Mouse (Mus musculus) embryonic facial prominence, embryonic 15.5 days (tissue): Measurements from ENCODE around the gene Ffar1. TPM values are rescaled to one million over a fixed set of nuclear protein-coding genes. Genes with fewer than 3 reads are reported as not detected.

Experiments
- polyA plus RNA-seq: library from polyadenylated mRNA; unstranded; fragments of >200 nt; fragmentation: Nextera tagmentation; extraction: Ambion mirVana; gene quantifications from 2 replicates; pipeline ENCODE4 v1.2.1, GENCODE M21; 2015

Gene Ffar1
- polyA plus RNA-seq, 1 experiment from 2014 or later = not detected

Other genes starting within 250 kb of the Ffar1 start
- gene Upk1a, start 248.7 kb downstream of the Ffar1 start, polyA plus RNA-seq = 0.54 and 0.75 TPM in 2 replicates
- 848 and 867 TPM in 2 replicates for gene Cox6b1, start 235.4 kb downstream of the Ffar1 start, polyA plus RNA-seq
- not detected in 2 replicates for gene Etv2, start 225.7 kb downstream of the Ffar1 start, polyA plus RNA-seq
- gene Rbm42, start 211.2 kb downstream of the Ffar1 start, polyA plus RNA-seq = 126 and 129 TPM in 2 replicates
- 37.8 and 41.2 TPM in 2 replicates for gene Haus5, start 196.6 kb downstream of the Ffar1 start, polyA plus RNA-seq
- gene Pmis2, start 190.0 kb downstream of the Ffar1 start, polyA plus RNA-seq = not detected in 2 replicates
- 0.41 and 0.64 TPM in 2 replicates for gene 2200002J24Rik, start 162.6 kb downstream of the Ffar1 start, polyA plus RNA-seq
- gene Atp4a, start 149.4 kb downstream of the Ffar1 start, polyA plus RNA-seq = 0.29 and 0.63 TPM in 2 replicates
- gene Tmem147, start 132.0 kb downstream of the Ffar1 start, polyA plus RNA-seq = 191 and 200 TPM in 2 replicates
- 0.48 and 1.0 TPM in 2 replicates for gene Gapdhs, start 117.9 kb downstream of the Ffar1 start, polyA plus RNA-seq
- 163 and 182 TPM in 2 replicates for gene Sbsn, start 110.1 kb downstream of the Ffar1 start, polyA plus RNA-seq
- gene Dmkn, start 97.8 kb downstream of the Ffar1 start, polyA plus RNA-seq = 491 and 576 TPM in 2 replicates
- gene Krtdap, start 73.7 kb downstream of the Ffar1 start, polyA plus RNA-seq = 1,669 and 1,901 TPM in 2 replicates
- gene Ffar2, start 37.8 kb downstream of the Ffar1 start, polyA plus RNA-seq = 0.14 TPM in 1 of 2 replicates, not detected in the other
- gene Ffar3, start 5.4 kb downstream of the Ffar1 start, polyA plus RNA-seq = not detected in 2 replicates
- gene Cd22, start 18.8 kb upstream of the Ffar1 start, polyA plus RNA-seq = 0.11 and 0.20 TPM in 2 replicates
- 1.00 and 1.4 TPM in 2 replicates for gene Mag, start 53.3 kb upstream of the Ffar1 start, polyA plus RNA-seq
- 0.93 TPM in 1 of 2 replicates, not detected in the other for gene Hamp2, start 63.1 kb upstream of the Ffar1 start, polyA plus RNA-seq
- gene Hamp, start 82.5 kb upstream of the Ffar1 start, polyA plus RNA-seq = not detected in 2 replicates
- gene Usf2, start 95.2 kb upstream of the Ffar1 start, polyA plus RNA-seq = 23.3 and 25.0 TPM in 2 replicates
- gene Lsr, start 111.9 kb upstream of the Ffar1 start, polyA plus RNA-seq = 40.8 and 47.2 TPM in 2 replicates
- gene Fam187b, start 112.2 kb upstream of the Ffar1 start, polyA plus RNA-seq = 3.3 and 4.8 TPM in 2 replicates
- gene Fxyd5, start 180.9 kb upstream of the Ffar1 start, polyA plus RNA-seq = 43.8 and 46.2 TPM in 2 replicates
- gene Fxyd7, start 189.9 kb upstream of the Ffar1 start, polyA plus RNA-seq = 10.6 and 12.3 TPM in 2 replicates
- 115 and 119 TPM in 2 replicates for gene Fxyd1, start 195.6 kb upstream of the Ffar1 start, polyA plus RNA-seq
- gene Lgi4, start 197.8 kb upstream of the Ffar1 start, polyA plus RNA-seq = 1.7 and 2.1 TPM in 2 replicates
- gene Fxyd3, start 215.1 kb upstream of the Ffar1 start, polyA plus RNA-seq = 108 and 127 TPM in 2 replicates